Mouse (Mus musculus) thymus, adult 2 months (tissue): ENCODE measurements at regions not wholly inside any gene's neighbourhood (a gene's known extent, or its start where the extent isn't known, plus 50 kb on each side); places are given as distances from the start of the nearest gene placed in this dataset.

Experiments used
- CTCF ChIP-seq: fragments of 200-500 bp; IDR thresholded peaks from 2 replicates; pipeline ENCODE4 v1.5.1; 2012; ENCODE audit warnings: mild to moderate bottlenecking, control low read depth, low read length, moderate library complexity, borderline replicate concordance; ENCODE audit not compliant: control insufficient read depth, poor library complexity, insufficient read depth; ENCODE audit errors: extremely low read depth
- POLR2A ChIP-seq: fragments of 200-500 bp; IDR thresholded peaks from 2 replicates; pipeline ENCODE4 v1.6.1; 2012; ENCODE audit warnings: mild to moderate bottlenecking, low read length, control low read depth, moderate library complexity; ENCODE audit not compliant: control insufficient read depth, poor library complexity, insufficient read depth; ENCODE audit errors: extremely low read depth

- TF ChIP-seq CTCF (no peak), POLR2A (no peak)
Measured at GRCm38 (mm10) chr13:107830281-107830680, 214.0 kb upstream of the Smim15 start.
